Mouse (Mus musculus) megakaryocyte, embryonic 14.5 days (primary cell): ENCODE data around the gene Vwf.

Experiments used
- FLI1 ChIP-seq: IDR thresholded peaks from 2 replicates; pipeline ENCODE4 v1.6.1; 2012; ENCODE audit warnings: low read length, inconsistent platforms, mixed read lengths
- GATA1 ChIP-seq: IDR thresholded peaks from 3 replicates; pipeline ENCODE4 v1.6.1; 2012; ENCODE audit warnings: mixed read lengths, low read length, inconsistent platforms, borderline replicate concordance

GRCm38 (mm10) chr6:125577882-125578646, 31.5 kb downstream of the Vwf start:
- no peak for TF ChIP-seq GATA1
- TF ChIP-seq FLI1: no peak
